Mouse (Mus musculus) telencephalon, adult 2 months (tissue): ENCODE results near the gene Dgkg.

ENCODE experiments used
- DNase-seq: peaks from one replicate; pipeline ENCODE4 v3.0.0-alpha.2; 2011; ENCODE audit warnings: low read depth, low spot score

The Dgkg gene

GRCm38 (mm10) chr16:22645256-22645655, 11.8 kb downstream of the Dgkg start:
- no peak for DNase-seq

DNA sequence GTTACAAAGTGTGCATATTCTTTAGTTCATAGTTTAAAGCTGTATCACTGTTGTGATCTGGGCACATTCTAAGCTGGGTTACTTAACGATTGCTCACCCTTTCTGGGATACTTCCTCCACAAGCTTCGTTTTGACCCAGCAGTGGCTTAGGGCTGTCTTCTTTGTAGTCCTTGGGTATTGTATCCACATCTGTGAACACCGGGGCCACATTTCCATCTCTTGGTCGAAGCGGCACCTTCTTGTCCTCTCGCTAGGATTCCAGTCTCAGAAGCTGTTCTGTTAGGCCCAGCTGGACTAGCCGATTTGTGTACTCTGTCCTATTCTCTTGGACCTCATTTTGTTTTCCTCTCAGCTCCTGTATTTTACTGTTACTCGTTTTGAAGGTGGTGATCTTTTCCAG, 13.6 kb downstream of the Dgkg start:
- no peak for DNase-seq

- DNase-seq = no peak
These were observed 14.1 kb downstream of the Dgkg start for GRCm38 (mm10) chr16:22642953-22643352.

DNA sequence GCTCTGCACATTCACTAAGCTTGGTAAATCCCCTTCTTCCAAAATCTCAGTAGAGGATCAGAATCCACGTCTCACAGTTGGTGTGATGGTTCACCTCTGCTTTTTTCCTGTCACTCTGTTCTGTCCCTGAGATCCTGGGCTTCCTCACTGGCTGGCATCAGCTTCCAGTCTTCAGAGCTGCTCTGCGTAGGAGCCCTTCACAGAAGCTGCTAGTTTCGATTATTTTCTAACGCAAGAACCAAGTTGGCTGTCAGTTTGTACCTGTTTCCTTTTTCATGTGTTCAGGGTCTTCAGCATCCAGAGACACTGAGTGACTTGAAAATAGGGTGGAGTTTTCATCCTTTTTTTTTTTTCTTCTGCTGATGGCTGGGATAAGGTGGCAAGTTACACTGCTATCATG, 15.0 kb downstream of the Dgkg start:
- no peak for DNase-seq

DNA sequence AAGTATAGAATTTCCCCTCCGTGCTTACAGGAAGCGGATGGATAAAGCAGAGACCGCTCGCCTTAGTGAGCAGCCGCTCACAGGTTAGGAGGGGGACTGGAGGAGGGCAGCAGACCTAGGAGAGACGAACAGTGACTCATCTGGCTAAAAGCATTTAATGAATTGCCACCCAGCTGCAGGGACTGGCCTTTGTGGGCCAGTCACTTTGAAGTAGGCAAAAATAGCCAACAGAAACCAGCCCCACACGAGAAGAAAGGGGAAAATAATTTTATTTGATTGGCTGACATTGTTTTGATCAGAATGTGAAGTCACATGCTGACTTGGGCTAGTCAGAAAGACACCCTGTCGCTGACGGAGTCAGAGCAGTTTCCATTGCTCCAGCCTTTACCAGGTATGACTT, 15.4 kb downstream of the Dgkg start:
- DNase-seq = no peak

DNA sequence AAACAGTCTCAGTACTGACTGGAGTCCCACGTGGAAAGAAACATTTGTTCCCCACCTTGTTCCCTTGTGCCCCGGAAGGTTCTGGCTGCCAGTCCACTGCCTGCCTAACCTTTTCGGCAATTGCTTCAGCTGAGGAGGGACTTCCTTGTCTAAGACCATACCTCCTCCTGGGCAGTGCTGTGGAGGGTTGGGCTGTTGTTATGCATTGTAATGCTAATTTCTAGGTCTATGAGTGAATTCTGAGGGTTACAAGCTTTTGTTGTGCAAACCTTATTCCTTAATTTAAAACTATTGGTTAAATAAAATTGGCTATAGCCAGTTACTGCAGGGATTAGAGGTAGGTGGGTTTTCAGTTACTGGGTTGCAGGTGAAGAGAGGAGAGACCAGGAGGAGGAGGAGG, 19.7 kb downstream of the Dgkg start:
- no peak for DNase-seq

DNA sequence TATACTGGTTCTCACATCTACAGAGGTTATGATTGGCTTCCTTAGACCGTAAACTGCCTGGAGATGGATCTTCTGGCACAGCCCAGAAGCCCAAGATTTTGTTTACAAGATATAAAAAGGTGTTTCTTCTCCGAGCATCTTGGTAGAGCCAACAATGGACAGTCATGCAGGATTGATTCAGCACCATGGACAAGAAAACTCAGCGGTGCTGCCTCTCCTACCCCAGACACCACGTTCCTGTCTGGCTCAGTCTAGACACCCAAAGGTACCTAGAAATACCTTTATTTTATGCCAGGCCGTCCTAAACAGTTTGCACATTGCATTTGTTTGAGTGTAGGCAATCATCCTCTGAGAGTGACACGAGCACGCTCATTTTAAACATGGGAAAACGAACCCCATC, 21.3 kb downstream of the Dgkg start:
- DNase-seq = no peak

DNA sequence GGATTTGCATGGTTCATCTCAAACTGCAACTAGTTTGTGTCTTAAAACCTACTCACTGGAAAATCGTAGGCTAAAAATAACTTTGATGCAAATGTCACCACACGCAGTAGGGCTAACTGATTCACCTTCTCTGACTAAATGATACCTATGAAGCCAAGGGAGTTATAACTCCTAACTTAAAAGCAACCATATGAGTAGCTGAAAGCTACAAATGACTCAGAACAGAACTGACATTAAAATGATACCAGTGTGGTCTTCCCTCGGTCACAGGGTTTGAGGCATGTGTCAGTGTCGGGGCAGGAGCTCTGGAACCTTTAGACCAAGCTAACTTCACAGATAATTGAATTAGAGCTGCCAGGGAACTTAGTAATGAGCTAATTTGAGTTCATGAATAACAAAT, 24.0 kb downstream of the Dgkg start:
- DNase-seq = no peak

DNA sequence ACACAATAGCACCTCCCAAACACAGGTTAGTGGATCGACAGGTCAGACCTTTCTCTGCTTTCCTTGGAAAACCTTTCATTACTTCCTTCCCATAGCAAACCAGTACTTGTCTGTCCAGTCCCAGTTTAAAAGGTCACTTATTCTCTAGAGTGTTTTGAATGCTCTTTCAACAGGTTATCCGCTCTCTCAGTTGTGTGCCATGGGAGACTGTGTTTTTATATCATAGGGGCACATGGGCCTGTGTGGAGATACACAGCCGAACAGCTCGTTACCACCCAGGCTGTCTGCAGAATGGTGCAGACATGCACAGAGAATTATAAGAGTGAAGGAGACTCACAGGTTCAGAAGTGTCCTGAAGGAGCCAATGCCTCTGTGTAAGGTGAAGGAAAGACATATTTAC, 26.7 kb downstream of the Dgkg start:
- DNase-seq = no peak

DNA sequence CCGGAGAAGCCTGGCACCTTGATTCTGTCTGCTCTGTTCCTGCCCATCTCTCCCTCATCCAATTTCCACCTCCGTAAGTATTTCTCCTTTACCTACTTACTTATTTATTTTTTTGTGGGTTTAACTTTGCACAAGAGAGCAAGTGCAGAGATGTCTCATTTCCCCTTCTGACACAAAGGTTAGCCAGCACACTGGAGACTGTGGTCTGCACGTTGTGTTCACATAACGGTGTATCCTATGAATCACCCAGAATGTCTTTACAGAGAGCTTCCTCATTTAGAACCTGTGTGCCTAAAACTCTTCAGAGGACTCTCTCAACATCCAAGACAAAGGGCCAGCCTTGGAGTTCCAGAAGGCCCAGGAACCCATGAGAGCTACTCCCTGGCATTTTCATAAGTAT, 27.1 kb downstream of the Dgkg start:
- no peak for DNase-seq

- no peak for DNase-seq
These were observed 31.0 kb downstream of the Dgkg start for GRCm38 (mm10) chr16:22625987-22626386.

GRCm38 (mm10) chr16:22625412-22625811, 31.6 kb downstream of the Dgkg start:
- no peak for DNase-seq

- no peak for DNase-seq
These were observed 34.7 kb downstream of the Dgkg start for GRCm38 (mm10) chr16:22622286-22622685.

GRCm38 (mm10) chr16:22621299-22621920, 35.6 kb downstream of the Dgkg start:
- DNase-seq = no peak

GRCm38 (mm10) chr16:22618424-22619056, 38.5 kb downstream of the Dgkg start:
- DNase-seq = peak; percentile 62

DNA sequence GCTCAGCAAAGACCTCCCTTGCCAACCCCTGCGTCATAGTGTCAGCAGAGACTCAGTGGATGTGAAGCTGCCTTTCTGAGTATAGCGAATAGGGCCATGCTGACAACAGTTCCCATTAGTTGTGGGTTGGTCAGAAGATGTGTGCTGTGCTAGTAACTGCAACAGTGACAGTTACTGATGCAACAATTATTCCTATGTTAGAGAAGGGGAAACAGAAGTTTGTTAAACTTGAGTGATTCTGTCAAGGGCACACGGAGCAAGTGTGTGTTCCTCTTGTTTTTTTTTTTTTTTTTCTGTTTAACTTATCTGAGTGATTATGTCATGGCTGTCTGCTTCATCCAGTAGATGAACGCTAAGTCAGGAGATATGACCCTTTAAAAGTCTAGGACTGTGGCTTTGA, 41.2 kb downstream of the Dgkg start:
- no peak for DNase-seq

GRCm38 (mm10) chr16:22613186-22614073, 43.6 kb downstream of the Dgkg start:
- DNase-seq = no peak

DNA sequence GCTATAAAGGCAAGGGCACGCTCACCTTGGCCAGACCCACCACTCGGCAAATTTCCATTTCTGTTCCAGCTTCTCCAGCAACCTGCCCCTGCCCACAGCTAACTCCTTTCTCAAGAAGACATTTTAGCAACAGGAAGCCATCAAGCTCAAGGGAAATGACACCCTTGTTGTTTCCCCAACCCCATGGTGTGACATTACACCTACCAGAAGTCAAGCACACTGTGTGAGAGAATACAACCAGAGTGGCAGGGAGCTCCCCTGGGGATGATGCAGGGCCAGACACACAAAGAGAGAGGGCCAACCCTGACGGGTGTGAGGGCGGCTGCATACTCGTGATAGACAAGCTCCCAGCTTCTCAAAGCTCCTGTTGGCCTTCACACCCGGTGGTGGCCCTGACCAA, 49.0 kb downstream of the Dgkg start:
- DNase-seq = no peak

DNA sequence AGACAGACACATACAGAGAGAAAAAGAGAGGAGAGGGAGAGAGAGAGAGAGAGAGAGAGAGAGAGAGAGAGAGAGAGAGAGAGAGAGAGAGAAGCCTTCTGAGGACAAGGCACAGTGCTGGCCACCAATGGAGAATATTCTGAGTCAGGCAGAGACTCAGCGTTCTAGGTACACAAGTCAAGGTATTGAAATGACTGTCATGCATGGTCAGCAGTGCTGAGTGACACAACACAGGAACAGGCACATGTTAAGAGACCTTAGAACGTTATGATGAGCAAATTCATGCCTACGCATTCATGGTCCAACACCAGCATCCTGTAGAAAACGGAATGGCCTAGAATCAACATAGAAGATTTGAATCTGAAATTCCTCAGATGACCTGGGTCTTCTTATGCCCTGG, 50.0 kb downstream of the Dgkg start:
- no peak for DNase-seq

GRCm38 (mm10) chr16:22602399-22602798, 54.6 kb downstream of the Dgkg start:
- DNase-seq = peak; percentile 43

DNA sequence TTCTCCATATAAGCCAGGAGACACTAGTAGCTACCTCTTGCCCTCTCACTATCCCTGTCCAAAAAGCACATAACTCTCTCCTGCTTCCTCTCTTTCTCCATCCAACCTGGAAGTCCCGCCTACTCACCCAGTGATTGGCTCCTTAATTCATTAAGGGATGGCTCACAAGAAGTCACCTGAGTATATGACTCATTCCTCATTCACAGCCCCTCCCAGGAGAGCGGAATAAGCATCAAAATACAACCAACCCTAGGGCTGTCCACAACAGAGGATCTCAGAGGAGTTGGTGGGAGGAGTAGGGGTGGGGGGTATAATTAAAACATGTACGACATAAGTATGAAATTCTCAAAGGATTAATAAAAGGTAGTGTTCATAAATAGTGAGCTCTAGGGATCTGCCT, 55.3 kb downstream of the Dgkg start:
- DNase-seq = no peak

GRCm38 (mm10) chr16:22600108-22600699, 56.8 kb downstream of the Dgkg start:
- DNase-seq = no peak
